Mouse (Mus musculus): ENCODE measurements around the gene 6330409D20Rik. TPM values are rescaled to one million over a fixed set of nuclear protein-coding genes. Genes with fewer than 3 reads are reported as not detected.

Gene 6330409D20Rik
- polyA plus RNA-seq, 1 experiment from 2014 or later: 0.16 TPM

GRCm38 (mm10) chr2:32720053-32720452, 20.8 kb downstream of the 6330409D20Rik start:
- Histone ChIP-seq H3K9me3 (ENCODE audit: low read length) (0 out of 2 replicates have a peak, but pooled peaks cover 2% of the 10 kb centered on the region), H3K4me2 (replicated peaks; ENCODE audit: low read depth, low read length) (no peak overlapping the region), H3K4me3 (ENCODE audit: low read length) (no peak overlapping the region), H3K9ac (replicated peaks; ENCODE audit: low read length) (no peak overlapping the region), H3K36me3 (ENCODE audit: insufficient read depth, low read length) (no peaks in the 10 kb centered on the region), H3K4me1 (ENCODE audit: insufficient read depth, low read length) (peaks cover 16% of the 10 kb centered on the region), H3K27ac (ENCODE audit: low read length) (peak overlapping the region; percentile 19; the same call in 1 of the 2 replicates), H3K27me3 (ENCODE audit: insufficient read depth, low read length) (no peaks in the 10 kb centered on the region)
- no peak for ATAC-seq (ENCODE audit: low FRiP score, low TSS enrichment)
- WGBS: 90% methylated on average over 3 of the region's 3 CpGs

- H3K9me3 ChIP-seq (ENCODE audit: low read length): 0 out of 2 replicates have a peak, but pooled peaks cover 2% of the 10 kb centered on the region
- peaks cover 18% of the 10 kb centered on the region for H3K4me1 ChIP-seq (ENCODE audit: insufficient read depth, low read length)
- no peak overlapping the region for H3K4me2 ChIP-seq (replicated peaks; ENCODE audit: low read depth, low read length)
- H3K9ac ChIP-seq (replicated peaks; ENCODE audit: low read length): no peak overlapping the region
- H3K4me3 ChIP-seq (ENCODE audit: low read length): no peak overlapping the region
- ATAC-seq (ENCODE audit: low FRiP score, low TSS enrichment): no peak
- no peaks in the 10 kb centered on the region for H3K36me3 ChIP-seq (ENCODE audit: insufficient read depth, low read length)
- WGBS: 66% methylated on average over 9 of the region's 9 CpGs
- H3K27ac ChIP-seq (ENCODE audit: low read length): no peak overlapping the region
- H3K27me3 ChIP-seq (ENCODE audit: insufficient read depth, low read length): no peaks in the 10 kb centered on the region
Observed at GRCm38 (mm10) chr2:32718761-32719160, 22.1 kb downstream of the 6330409D20Rik start.

- Histone ChIP-seq H3K36me3 (ENCODE audit: insufficient read depth, low read length) (peaks cover 11% of the 10 kb centered on the region), H3K4me2 (replicated peaks; ENCODE audit: low read depth, low read length) (no peak overlapping the region), H3K27me3 (ENCODE audit: insufficient read depth, low read length) (no peaks in the 10 kb centered on the region), H3K9me3 (ENCODE audit: low read length) (0 out of 2 replicates have a peak, but pooled peaks cover 2% of the 10 kb centered on the region), H3K4me3 (ENCODE audit: low read length) (no peak overlapping the region), H3K27ac (ENCODE audit: low read length) (peak overlapping the region; percentile 35; the same call in 1 of the 2 replicates), H3K9ac (replicated peaks; ENCODE audit: low read length) (no peak overlapping the region), H3K4me1 (ENCODE audit: insufficient read depth, low read length) (peaks cover 17% of the 10 kb centered on the region)
- no peak for ATAC-seq (ENCODE audit: low FRiP score, low TSS enrichment)
- 67% methylated on average over 4 of the region's 4 CpGs for WGBS
Observed at GRCm38 (mm10) chr2:32714987-32715425, 25.8 kb downstream of the 6330409D20Rik start.

- Histone ChIP-seq H3K9ac (replicated peaks; ENCODE audit: low read length) (peak overlapping the region; percentile 49), H3K36me3 (ENCODE audit: insufficient read depth, low read length) (peaks cover 18% of the 10 kb centered on the region), H3K27ac (ENCODE audit: low read length) (peak overlapping the region; percentile 97; the same call in 1 of the 2 replicates), H3K4me1 (ENCODE audit: insufficient read depth, low read length) (peaks cover 17% of the 10 kb centered on the region), H3K4me2 (replicated peaks; ENCODE audit: low read depth, low read length) (no peak overlapping the region), H3K9me3 (ENCODE audit: low read length) (0 out of 2 replicates have a peak, but pooled peaks cover 2% of the 10 kb centered on the region), H3K4me3 (ENCODE audit: low read length) (no peak overlapping the region), H3K27me3 (ENCODE audit: insufficient read depth, low read length) (no peaks in the 10 kb centered on the region)
- ATAC-seq (ENCODE audit: low FRiP score, low TSS enrichment): no peak
- WGBS: 51% methylated on average over 11 of the region's 11 CpGs
Observed at GRCm38 (mm10) chr2:32714117-32714986, 26.5 kb downstream of the 6330409D20Rik start.

DNA sequence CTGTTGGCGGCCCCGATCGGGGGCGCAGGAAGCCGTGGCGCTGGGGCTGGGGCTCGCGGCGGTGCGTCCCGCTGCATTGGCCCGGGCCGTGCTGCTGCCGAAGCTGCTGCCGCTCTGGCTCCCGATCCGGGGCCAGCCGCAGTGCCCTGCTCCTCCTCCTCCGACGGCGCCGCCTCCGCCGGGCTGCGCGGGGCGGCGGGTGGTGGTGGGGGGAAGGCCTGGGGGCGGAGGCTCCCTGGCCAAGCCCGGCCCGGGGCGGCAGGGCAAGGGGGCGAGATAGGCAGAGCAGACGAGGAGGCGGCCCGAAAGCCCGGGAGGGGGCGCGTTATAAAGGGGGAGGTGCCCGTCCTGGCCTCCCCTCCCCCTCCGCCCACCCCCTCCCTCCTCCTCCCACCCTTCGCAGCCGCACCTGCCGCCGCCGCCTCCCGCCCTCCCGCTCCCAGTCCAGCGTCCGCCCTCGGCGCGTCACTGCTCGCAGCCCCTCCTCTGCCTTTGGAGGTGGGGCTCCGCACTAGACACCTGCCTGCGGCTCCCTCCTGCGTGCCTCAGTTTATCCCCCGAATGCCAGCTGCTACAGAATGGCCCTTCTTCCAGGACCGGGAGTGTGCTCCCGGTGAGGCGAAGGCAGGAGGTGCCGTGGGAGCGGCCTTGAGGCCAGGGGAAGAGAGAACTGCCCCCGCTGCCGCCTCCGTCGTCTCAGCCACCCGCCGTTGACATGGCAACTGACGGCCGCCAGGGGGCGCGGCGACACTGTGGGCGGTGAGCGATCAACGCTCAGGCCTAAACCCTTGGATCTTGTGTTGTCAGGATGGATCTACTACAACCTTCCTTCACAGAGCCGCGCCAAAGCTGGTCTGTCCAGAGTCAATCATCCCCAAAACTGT, 27.6 kb downstream of the 6330409D20Rik start, which contains the start of gene Cdk9:
Cdk9 (minus strand) TSS at position 143 of the 884 bp plus-strand sequence.
- H3K4me1 ChIP-seq (ENCODE audit: insufficient read depth, low read length): peaks cover 17% of the 10 kb centered on the region
- H3K27ac ChIP-seq (ENCODE audit: low read length): peak within 1 kb of the TSS; percentile 97
- peaks cover 28% of the 10 kb centered on the region for H3K36me3 ChIP-seq (ENCODE audit: insufficient read depth, low read length)
- WGBS: under 1% methylated on average over 41 of the region's 79 CpGs
- ATAC-seq (ENCODE audit: low FRiP score, low TSS enrichment): peak; percentile 90
- H3K4me2 ChIP-seq (replicated peaks; ENCODE audit: low read depth, low read length): peak within 1 kb of the TSS; percentile 71
- H3K9ac ChIP-seq (replicated peaks; ENCODE audit: low read length): peak within 1 kb of the TSS; percentile 91
- peak within 1 kb of the TSS; percentile 92 for H3K4me3 ChIP-seq (ENCODE audit: low read length)
- no peaks in the 10 kb centered on the region for H3K27me3 ChIP-seq (ENCODE audit: insufficient read depth, low read length)
- H3K9me3 ChIP-seq (ENCODE audit: low read length): 0 out of 2 replicates have a peak, but pooled peaks cover 2% of the 10 kb centered on the region

DNA sequence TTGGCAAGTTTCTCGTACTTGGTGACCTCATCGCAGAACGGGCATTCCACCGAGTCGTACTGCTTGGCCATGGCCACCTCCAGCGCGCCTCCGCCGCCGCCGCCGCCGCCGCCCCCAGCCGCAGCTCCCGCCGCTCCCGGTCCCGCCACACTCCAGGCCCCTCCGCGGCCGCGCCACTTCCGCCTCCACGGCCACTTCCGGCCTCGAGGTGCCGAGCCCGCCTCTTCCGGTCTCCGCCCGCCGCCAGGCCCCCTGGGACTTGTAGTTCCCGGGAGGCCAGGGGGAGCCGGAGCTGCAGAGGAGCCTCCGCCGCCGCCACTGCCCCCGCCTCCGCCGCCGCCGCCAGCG, 28.3 kb downstream of the 6330409D20Rik start:
- Histone ChIP-seq H3K36me3 (ENCODE audit: insufficient read depth, low read length) (peaks cover 34% of the 10 kb centered on the region), H3K4me2 (replicated peaks; ENCODE audit: low read depth, low read length) (peak overlapping the region; percentile 71), H3K27me3 (ENCODE audit: insufficient read depth, low read length) (no peaks in the 10 kb centered on the region), H3K4me3 (ENCODE audit: low read length) (peak overlapping the region; percentile 92), H3K9ac (replicated peaks; ENCODE audit: low read length) (peak overlapping the region; percentile 91), H3K9me3 (ENCODE audit: low read length) (0 out of 2 replicates have a peak, but pooled peaks cover 2% of the 10 kb centered on the region), H3K27ac (ENCODE audit: low read length) (peak overlapping the region; percentile 97), H3K4me1 (ENCODE audit: insufficient read depth, low read length) (peaks cover 17% of the 10 kb centered on the region)
- peak; percentile 90 for ATAC-seq (ENCODE audit: low FRiP score, low TSS enrichment)
- WGBS: 1% methylated on average over 39 of the region's 44 CpGs

GRCm38 (mm10) chr2:32712108-32712551, 28.7 kb downstream of the 6330409D20Rik start:
- Histone ChIP-seq H3K9me3 (ENCODE audit: low read length) (0 out of 2 replicates have a peak, but pooled peaks cover 2% of the 10 kb centered on the region), H3K9ac (replicated peaks; ENCODE audit: low read length) (peak overlapping the region; percentile 91), H3K36me3 (ENCODE audit: insufficient read depth, low read length) (peaks cover 37% of the 10 kb centered on the region), H3K27ac (ENCODE audit: low read length) (peak overlapping the region; percentile 97), H3K27me3 (ENCODE audit: insufficient read depth, low read length) (no peaks in the 10 kb centered on the region), H3K4me2 (replicated peaks; ENCODE audit: low read depth, low read length) (peak overlapping the region; percentile 71), H3K4me1 (ENCODE audit: insufficient read depth, low read length) (peaks cover 17% of the 10 kb centered on the region), H3K4me3 (ENCODE audit: low read length) (peak overlapping the region; percentile 92)
- peak; percentile 61 for ATAC-seq (ENCODE audit: low FRiP score, low TSS enrichment)
- under 1% methylated on average over 41 of the region's 41 CpGs for WGBS

DNA sequence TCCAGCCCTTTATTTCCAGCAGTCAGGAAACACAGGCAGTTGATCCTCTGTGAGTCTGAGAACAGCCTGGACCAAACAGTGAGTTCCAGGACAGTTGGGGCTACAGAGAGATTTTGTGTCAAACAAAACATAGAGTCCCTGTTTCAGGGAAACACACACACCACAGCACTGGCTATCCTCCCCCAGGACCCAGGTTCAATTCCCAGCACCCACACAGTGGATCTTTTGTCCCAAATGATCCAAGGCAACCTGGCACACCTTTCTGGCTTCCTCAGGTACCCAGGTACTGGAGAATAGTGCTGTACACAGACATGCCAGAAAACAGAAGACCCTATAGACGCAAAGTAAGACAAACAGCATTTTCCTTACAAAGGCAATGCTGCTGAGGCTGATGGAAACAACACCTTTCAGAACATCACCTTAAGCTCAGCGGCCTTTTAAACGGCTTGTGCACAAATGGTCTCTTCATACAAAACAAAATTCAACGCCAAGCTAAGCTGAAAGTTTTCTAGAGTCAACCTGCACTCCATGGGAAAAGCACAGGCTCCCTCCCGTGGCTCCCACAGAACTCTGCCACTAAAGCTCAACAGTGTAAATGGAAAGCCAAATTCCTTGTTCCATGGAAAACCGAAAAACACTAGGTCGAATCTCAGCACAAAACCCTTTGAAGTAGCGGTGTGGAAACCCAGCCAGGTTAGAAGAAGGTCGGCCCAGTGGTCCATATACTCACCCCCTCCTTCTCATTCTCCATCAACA, 29.3 kb downstream of the 6330409D20Rik start:
- peaks cover 44% of the 10 kb centered on the region for H3K36me3 ChIP-seq (ENCODE audit: insufficient read depth, low read length)
- H3K4me2 ChIP-seq (replicated peaks; ENCODE audit: low read depth, low read length): peak overlapping the region; percentile 71
- H3K4me3 ChIP-seq (ENCODE audit: low read length): peak overlapping the region; percentile 92
- H3K27ac ChIP-seq (ENCODE audit: low read length): peak overlapping the region; percentile 97
- peak overlapping the region; percentile 91 for H3K9ac ChIP-seq (replicated peaks; ENCODE audit: low read length)
- H3K27me3 ChIP-seq (ENCODE audit: insufficient read depth, low read length): no peaks in the 10 kb centered on the region
- H3K9me3 ChIP-seq (ENCODE audit: low read length): no peaks in the 10 kb centered on the region
- H3K4me1 ChIP-seq (ENCODE audit: insufficient read depth, low read length): peaks cover 17% of the 10 kb centered on the region
- WGBS: 22% methylated on average over 9 of the region's 9 CpGs
- no peak for ATAC-seq (ENCODE audit: low FRiP score, low TSS enrichment)

GRCm38 (mm10) chr2:32710425-32710824, 30.4 kb downstream of the 6330409D20Rik start:
- Histone ChIP-seq H3K4me2 (replicated peaks; ENCODE audit: low read depth, low read length) (no peak overlapping the region), H3K4me3 (ENCODE audit: low read length) (no peak overlapping the region), H3K27ac (ENCODE audit: low read length) (no peak overlapping the region), H3K27me3 (ENCODE audit: insufficient read depth, low read length) (no peaks in the 10 kb centered on the region), H3K9me3 (ENCODE audit: low read length) (no peaks in the 10 kb centered on the region), H3K36me3 (ENCODE audit: insufficient read depth, low read length) (peaks cover 54% of the 10 kb centered on the region), H3K4me1 (ENCODE audit: insufficient read depth, low read length) (peaks cover 17% of the 10 kb centered on the region), H3K9ac (replicated peaks; ENCODE audit: low read length) (no peak overlapping the region)
- 83% methylated on average over 5 of the region's 5 CpGs for WGBS
- ATAC-seq (ENCODE audit: low FRiP score, low TSS enrichment): no peak
